Mouse (Mus musculus) liver, embryonic 14.5 days (tissue): ENCODE results near the gene Sp140.
"Not testable (repeated sequence)": the region's sequence is repeated elsewhere in the genome, so short reads cannot be mapped to it uniquely, and the experiment has no call there.

Experiments
- CTCF ChIP-seq: IDR thresholded peaks from 2 replicates; pipeline ENCODE4 v1.5.1; 2016; ENCODE audit warnings: antibody characterized with exemption, low read depth, control low read depth
- EP300 ChIP-seq: IDR thresholded peaks from 2 replicates; pipeline ENCODE4 v1.6.1; 2016; ENCODE audit warnings: antibody characterized with exemption, low read depth

GRCm38 (mm10) chr1:85580148-85580534 lies 20.0 kb upstream of the Sp140 start:
- not testable (repeated sequence) for TF ChIP-seq EP300, CTCF
